Mouse (Mus musculus) neural tube, embryonic 14.5 days (tissue): ENCODE results near the gene Chmp1a. TPM values are rescaled to one million over a fixed set of nuclear protein-coding genes. Genes with fewer than 3 reads are reported as not detected.
"Not testable (repeated sequence)": the region's sequence is repeated elsewhere in the genome, so short reads cannot be mapped to it uniquely, and the experiment has no call there.

Experiments used
- ATAC-seq: fragments of 200-750 bp; cut with Nextera tagmentation; 2 replicates; pipeline ENCODE4 v1.8.0; 2017; ENCODE audit warnings: low read depth, mild to moderate bottlenecking, moderate TSS enrichment, moderate library complexity
- H3K27ac ChIP-seq: fragments of 300-500 bp; sonication (generic); 2 replicates; pipeline ENCODE4 v1.5.1; 2014; ENCODE audit warnings: low read depth, mild to moderate bottlenecking, control low read depth, low read length, moderate library complexity, mixed read lengths
- H3K27me3 ChIP-seq: fragments of 300-500 bp; sonication (generic); 2 replicates; pipeline ENCODE4 v1.6.1; 2014; ENCODE audit warnings: low read length; ENCODE audit not compliant: control insufficient read depth, insufficient read depth
- H3K36me3 ChIP-seq: fragments of 300-500 bp; sonication (generic); 2 replicates; pipeline ENCODE4 v1.6.1; 2014; ENCODE audit warnings: low read length, mixed read lengths; ENCODE audit not compliant: control insufficient read depth, insufficient read depth
- H3K4me1 ChIP-seq: fragments of 300-500 bp; sonication (generic); 2 replicates; pipeline ENCODE4 v1.6.1; 2014; ENCODE audit warnings: low read length; ENCODE audit not compliant: control insufficient read depth, insufficient read depth
- H3K4me2 ChIP-seq: fragments of 300-500 bp; sonication (generic); 2 replicates; pipeline ENCODE4 v1.6.1; 2014; ENCODE audit warnings: mild to moderate bottlenecking, low read depth, low read length, control low read depth
- H3K4me3 ChIP-seq: fragments of 300-500 bp; sonication (generic); 2 replicates; pipeline ENCODE4 v1.5.1; 2014; ENCODE audit warnings: low read depth, low read length, control low read depth, mixed read lengths
- H3K9ac ChIP-seq: fragments of 300-500 bp; sonication (generic); replicated peaks from 2 replicates; pipeline ENCODE4 v1.6.1; 2014; ENCODE audit warnings: low read depth, mild to moderate bottlenecking, control low read depth, low read length, mixed read lengths
- H3K9me3 ChIP-seq: fragments of 300-500 bp; sonication (generic); 2 replicates; pipeline ENCODE4 v1.6.1; 2016; ENCODE audit warnings: low read length; ENCODE audit not compliant: control insufficient read depth
- WGBS: fragments of 180-500 bp; shearing (Covaris S2); extraction: QIAGEN DNeasy Blood & Tissue Kit; methylation state at CpG from one replicate; pipeline ENCODE4 v1.1.7; 2014; 5-methylcytosine and 5-hydroxymethylcytosine counted together
- polyA plus RNA-seq: library from polyadenylated mRNA; unstranded; fragments of >200 nt; fragmentation: Nextera tagmentation; extraction: Ambion mirVana; gene quantifications from 2 replicates; pipeline ENCODE4 v1.2.1, GENCODE M21; 2014

Gene Chmp1a
- polyA plus RNA-seq: 123 and 147 TPM in 2 replicates

DNA sequence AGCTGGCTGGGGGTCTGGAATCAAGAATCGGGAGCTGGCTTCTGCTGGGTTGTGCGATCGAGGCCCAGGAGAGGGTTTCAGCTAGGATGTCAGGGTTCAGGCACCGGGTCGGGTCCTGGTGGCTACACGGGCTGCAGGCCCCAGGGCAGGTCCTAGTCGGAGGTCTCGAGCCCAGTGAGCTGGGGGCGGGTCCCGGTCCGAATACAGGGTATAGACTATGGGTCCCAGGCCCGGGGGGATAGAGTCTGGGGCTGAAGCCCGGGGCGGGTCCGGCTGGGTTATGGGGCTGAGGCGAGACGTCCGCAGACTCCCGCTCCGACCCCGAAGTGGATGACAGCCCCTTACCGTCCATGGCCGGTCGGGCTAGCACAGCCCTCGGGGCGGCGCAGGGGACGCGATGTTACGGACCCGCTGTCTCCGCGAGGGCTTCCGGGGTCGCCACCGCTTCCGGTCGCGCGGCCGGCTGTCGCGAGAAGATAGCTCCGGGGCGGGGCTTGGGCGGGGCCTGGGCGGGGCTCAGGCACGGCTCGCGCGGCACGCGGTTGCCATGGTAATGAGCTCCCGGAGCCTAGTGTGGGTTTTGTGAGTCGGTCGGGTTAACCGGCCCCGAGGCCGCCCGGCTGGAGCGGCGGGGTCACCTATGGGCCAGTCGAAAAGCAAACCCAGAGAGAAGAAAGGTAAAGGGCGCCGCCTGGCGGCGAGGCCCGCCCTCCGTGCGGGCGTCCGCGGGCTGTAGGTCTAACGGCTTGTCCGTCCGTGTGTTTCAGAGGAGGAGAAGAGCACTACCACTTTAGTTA, at the start of gene Chmp1a, which contains the start of gene Spata33:
Chmp1a (minus strand) TSS at position 443 of the 797 bp plus-strand sequence.
Spata33 (plus strand) TSS at position 512 of the 797 bp plus-strand sequence.
- WGBS: 1% methylated on average over 73 of the region's 76 CpGs
- Histone ChIP-seq H3K4me1 (peaks cover 14% of the 10 kb centered on the region), H3K4me2 (peak within 1 kb of the TSS; percentile 71), H3K27ac (peak within 1 kb of the TSS; percentile 4; the same call in 1 of the 2 replicates), H3K4me3 (peak within 1 kb of the TSS; percentile 92), H3K36me3 (peaks cover 18% of the 10 kb centered on the region), H3K9ac (peak within 1 kb of the TSS; percentile 97), H3K27me3 (no peaks in the 10 kb centered on the region), H3K9me3 (no peaks in the 10 kb centered on the region)
- peak; percentile 94 for ATAC-seq

DNA sequence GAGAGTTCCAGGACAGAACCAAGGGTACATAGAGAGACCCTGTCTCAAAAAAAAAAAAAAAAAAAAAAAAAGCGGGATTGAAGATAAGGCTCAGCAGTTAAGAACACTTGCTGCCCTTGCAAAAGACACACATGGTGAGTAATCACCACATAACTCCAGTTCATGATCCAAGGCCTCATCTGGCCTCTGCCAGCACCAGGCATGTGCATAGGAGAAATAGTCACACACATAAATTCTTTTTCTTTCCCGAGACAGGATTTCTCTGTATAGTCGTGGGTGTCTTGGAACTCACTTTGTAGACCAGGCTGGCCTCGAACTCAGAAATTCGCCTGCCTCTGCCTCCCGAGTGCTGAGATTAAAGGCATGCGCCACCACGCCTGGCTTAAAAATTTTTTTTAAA, 45.0 kb upstream of the Chmp1a start:
- H3K4me2 ChIP-seq, H3K27ac ChIP-seq, H3K4me3 ChIP-seq, H3K9me3 ChIP-seq, H3K9ac ChIP-seq, H3K27me3 ChIP-seq, ATAC-seq: not testable (repeated sequence)
- Histone ChIP-seq H3K4me1 (peaks cover 18% of the 10 kb centered on the region), H3K36me3 (peaks cover 40% of the 10 kb centered on the region)
- 94% methylated on average over 8 of the region's 8 CpGs for WGBS

DNA sequence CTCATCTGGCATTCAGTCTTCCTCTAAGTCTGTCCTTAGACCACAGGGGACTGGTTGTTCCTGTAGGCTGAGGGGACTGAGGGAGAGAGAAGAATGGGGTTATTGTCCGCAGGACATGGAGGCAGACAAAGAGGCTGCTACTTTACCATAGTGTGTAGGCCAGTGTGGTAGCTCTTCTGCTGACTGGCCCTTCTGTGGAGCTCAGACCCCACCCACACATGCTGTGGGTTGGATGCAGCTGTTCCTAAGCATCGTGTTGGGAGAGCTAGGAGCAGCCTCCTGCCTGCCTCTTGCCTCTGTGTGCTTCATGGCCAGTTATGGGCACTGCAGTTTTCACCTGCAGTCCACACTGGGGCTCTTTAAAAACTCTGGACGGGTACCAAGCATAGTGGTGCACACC, 44.6 kb upstream of the Chmp1a start:
- ATAC-seq: no peak
- H3K27ac ChIP-seq: no peak overlapping the region
- no peak overlapping the region for H3K4me2 ChIP-seq
- H3K27me3 ChIP-seq: no peaks in the 10 kb centered on the region
- H3K9ac ChIP-seq: no peak overlapping the region
- no peaks in the 10 kb centered on the region for H3K9me3 ChIP-seq
- WGBS: 68% methylated on average over 3 of the region's 3 CpGs
- H3K4me3 ChIP-seq: no peak overlapping the region
- H3K4me1 ChIP-seq: peaks cover 20% of the 10 kb centered on the region
- H3K36me3 ChIP-seq: peaks cover 40% of the 10 kb centered on the region

DNA sequence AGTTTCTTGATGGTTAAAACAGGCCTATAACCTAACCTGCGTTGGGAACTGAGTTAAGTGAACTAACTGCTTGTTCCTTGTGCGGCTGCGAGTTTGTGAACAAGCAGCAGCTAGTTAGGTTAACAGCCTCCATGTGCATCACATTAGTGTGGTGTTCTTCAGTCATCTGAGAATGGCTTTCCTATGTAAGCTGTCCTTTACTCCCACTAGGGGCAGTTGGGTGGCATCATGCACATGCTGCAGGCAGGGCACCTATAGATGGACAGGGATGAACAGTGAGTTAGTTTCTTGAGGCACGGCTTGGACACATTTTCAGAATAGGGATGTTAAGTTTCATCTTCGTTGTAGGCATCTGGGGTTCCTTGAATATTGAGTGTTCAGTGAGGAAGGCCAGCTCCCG, 42.6 kb upstream of the Chmp1a start:
- WGBS: 69% methylated on average over 6 of the region's 6 CpGs
- Histone ChIP-seq H3K9ac (peak overlapping the region; percentile 97), H3K27ac (no peak overlapping the region), H3K27me3 (no peaks in the 10 kb centered on the region), H3K9me3 (no peaks in the 10 kb centered on the region), H3K4me1 (peaks cover 20% of the 10 kb centered on the region), H3K36me3 (peaks cover 49% of the 10 kb centered on the region), H3K4me2 (peak overlapping the region; percentile 93), H3K4me3 (peak overlapping the region; percentile 98)
- no peak for ATAC-seq

DNA sequence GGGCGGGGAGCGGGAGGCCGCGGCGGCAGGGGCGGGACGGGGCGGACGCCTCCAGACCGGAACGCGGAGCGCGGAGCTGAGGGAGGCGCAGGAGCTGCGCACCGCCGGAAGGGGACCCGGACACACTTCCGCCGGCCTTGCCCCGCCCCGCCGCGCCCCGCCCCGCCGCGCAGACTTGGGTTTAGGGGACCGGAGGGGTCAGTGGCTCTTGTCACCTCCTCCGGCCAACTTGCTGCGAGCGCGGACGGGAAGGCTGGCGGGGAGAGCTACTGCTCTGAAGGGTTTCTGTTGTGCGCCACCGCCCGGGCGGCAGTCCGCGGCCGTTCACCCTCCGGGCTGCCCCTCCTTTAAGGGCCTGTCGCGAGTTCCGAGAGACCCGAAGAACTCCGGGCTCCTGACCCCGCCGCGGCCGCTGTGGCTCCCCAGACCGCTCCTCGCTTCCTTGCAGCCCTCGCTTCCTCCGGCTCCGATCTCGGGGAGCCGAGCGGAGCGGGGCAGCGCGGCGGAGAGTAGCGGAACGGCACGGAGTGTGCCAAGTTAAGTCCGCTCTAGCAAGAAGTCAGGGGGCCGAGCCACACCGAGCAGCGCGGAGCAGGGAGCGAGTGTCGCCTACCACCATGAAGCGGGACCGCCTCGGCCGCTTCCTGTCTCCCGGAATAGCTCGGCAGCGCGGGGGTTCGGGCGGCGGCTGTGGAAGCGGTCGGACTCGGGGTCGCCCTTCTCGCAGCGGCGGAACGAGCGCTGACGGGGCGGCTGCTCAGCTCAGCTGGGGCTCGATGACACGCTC, 41.7 kb upstream of the Chmp1a start, which contains the start of the genes Zfp276 and Vps9d1:
Zfp276 (plus strand) TSS at position 97 of the 787 bp plus-strand sequence.
Vps9d1 (minus strand) TSS at position 250 of the 787 bp plus-strand sequence.
- ATAC-seq: peak; percentile 95
- H3K9ac ChIP-seq: peak within 1 kb of the TSS; percentile 97
- under 1% methylated on average over 73 of the region's 99 CpGs for WGBS

DNA sequence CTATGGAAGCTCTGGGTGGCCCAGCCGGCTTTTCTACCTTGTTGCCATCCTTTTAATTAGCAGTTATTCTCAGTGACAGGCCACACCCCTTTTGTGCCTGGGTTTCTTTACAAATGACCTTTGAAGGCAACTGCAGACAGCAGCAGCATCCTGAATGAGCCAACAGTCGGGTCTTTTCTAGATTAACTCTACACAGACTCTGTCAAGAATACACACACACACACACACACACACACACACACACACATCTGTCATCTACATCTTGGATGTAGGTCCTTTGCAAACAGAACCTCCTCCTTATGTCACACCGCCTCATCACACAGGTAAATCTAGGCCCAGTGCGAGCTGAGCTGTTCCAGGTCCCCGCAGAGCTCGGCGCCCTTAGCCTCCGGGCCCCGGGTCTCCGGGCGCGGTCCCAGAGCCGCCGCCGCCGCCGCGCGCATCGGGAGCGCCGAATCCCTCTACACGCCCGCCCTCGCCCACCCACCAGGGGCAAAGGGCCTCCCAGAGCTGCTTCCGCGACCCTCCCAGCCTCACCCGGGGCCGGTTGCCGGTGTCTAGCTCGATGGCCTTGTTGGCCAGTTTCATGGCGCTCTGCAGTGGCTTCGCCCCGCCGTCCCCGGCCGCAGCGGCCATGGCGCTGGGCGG, 41.0 kb upstream of the Chmp1a start:
- Histone ChIP-seq H3K4me3 (peak overlapping the region; percentile 98), H3K4me2 (peak overlapping the region; percentile 93), H3K36me3 (peaks cover 45% of the 10 kb centered on the region), H3K27ac (peak overlapping the region; percentile 91), H3K27me3 (no peaks in the 10 kb centered on the region), H3K9me3 (no peaks in the 10 kb centered on the region), H3K4me1 (peaks cover 20% of the 10 kb centered on the region), H3K9ac (peak overlapping the region; percentile 97)
- ATAC-seq: peak; percentile 71
- WGBS: under 1% methylated on average over 38 of the region's 40 CpGs

More for the DNA sequence above, 41.7 kb upstream of the Chmp1a start, which contains the start of the genes Zfp276 and Vps9d1:
- H3K4me2 ChIP-seq: peak within 1 kb of the TSS; percentile 93
- no peaks in the 10 kb centered on the region for H3K9me3 ChIP-seq
- H3K4me3 ChIP-seq: peak within 1 kb of the TSS; percentile 98
- peaks cover 20% of the 10 kb centered on the region for H3K4me1 ChIP-seq
- peak within 1 kb of the TSS; percentile 91 for H3K27ac ChIP-seq
- no peaks in the 10 kb centered on the region for H3K27me3 ChIP-seq
- H3K36me3 ChIP-seq: peaks cover 47% of the 10 kb centered on the region

DNA sequence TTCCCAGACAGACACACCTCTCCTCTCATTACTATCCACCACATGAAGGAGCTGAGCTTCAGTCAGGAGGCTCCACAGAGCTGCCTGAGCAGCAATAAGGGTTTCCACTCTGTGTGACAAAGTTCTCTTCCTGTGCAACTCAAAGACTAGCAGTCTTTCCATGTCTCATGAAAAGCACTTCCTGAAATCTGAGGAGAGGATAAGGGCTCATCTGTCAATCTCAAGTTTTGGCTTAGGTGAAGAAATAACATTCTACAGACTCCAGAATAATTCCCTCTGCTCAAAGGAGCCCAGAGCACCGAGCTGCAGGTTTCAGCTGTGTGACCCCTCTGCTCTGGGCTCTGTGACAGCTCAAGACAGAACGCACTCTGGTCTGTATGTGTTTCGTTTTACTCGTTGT, 40.4 kb upstream of the Chmp1a start:
- Histone ChIP-seq H3K4me3 (peak overlapping the region; percentile 98), H3K9me3 (no peaks in the 10 kb centered on the region), H3K27me3 (no peaks in the 10 kb centered on the region), H3K36me3 (peaks cover 45% of the 10 kb centered on the region), H3K27ac (peak overlapping the region; percentile 91; the same call in 1 of the 2 replicates), H3K4me1 (peaks cover 20% of the 10 kb centered on the region), H3K4me2 (peak overlapping the region; percentile 93), H3K9ac (peak overlapping the region; percentile 97; the same call in 1 of the 2 replicates)
- ATAC-seq: no peak
- 72% methylated on average over 4 of the region's 4 CpGs for WGBS

DNA sequence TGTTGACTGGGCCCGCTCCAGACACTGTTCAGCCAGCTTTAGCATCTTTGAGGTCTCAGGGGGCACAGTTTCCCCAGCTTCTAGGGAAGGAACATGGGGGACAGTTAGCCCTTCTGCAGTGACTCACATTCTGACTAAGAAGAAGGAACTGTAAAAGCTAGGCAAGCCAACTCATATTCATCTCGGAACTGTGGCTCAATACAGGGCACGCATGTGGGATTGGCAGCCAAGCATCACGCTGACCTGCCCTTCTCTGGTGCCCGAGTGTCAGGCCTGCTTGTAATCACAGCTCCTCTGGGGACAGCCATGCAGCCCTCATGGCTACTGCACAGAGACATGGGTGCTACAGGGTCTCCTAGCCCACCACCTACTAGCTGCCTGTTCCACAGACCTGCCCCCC, 38.4 kb upstream of the Chmp1a start:
- ATAC-seq: no peak
- H3K9me3 ChIP-seq: no peaks in the 10 kb centered on the region
- H3K4me1 ChIP-seq: peaks cover 20% of the 10 kb centered on the region
- no peak overlapping the region for H3K9ac ChIP-seq
- peaks cover 40% of the 10 kb centered on the region for H3K36me3 ChIP-seq
- H3K4me3 ChIP-seq: no peak overlapping the region
- no peaks in the 10 kb centered on the region for H3K27me3 ChIP-seq
- H3K4me2 ChIP-seq: no peak overlapping the region
- H3K27ac ChIP-seq: no peak overlapping the region
- 98% methylated on average over 5 of the region's 5 CpGs for WGBS
